Mouse (Mus musculus): ENCODE measurements around the gene Agap2. TPM values are rescaled to one million over a fixed set of nuclear protein-coding genes. Genes with fewer than 3 reads are reported as not detected.

The Agap2 gene
- polyA plus RNA-seq, 1 experiment = 0.85 TPM

- peak within 1 kb of the TSS; percentile 44 for H3K4me3 ChIP-seq (ENCODE audit: low read depth, low read length)
- no peaks in the 10 kb centered on the region for H3K27me3 ChIP-seq (ENCODE audit: control insufficient read depth, insufficient read depth, low read length, poor library complexity, severe bottlenecking)
- H3K36me3 ChIP-seq (ENCODE audit: control insufficient read depth, insufficient read depth, low read length, poor library complexity, severe bottlenecking) = 0 out of 2 replicates have a peak, but pooled peaks cover 4% of the 10 kb centered on the region
- H3K9ac ChIP-seq (ENCODE audit: low read depth, poor library complexity, severe bottlenecking) = peak within 1 kb of the TSS; percentile 7
- TF ChIP-seq POLR2A (IDR thresholded peaks at IDR 0.05; ENCODE audit: insufficient read depth, low read length) (no peak), CTCF (IDR thresholded peaks at IDR 0.05; ENCODE audit: low read depth, low read length) (no peak), EP300 (IDR thresholded peaks at IDR 0.05; ENCODE audit: insufficient read depth, low read depth, low read length) (no peak)
- no peak within 1 kb of the TSS for H3K27ac ChIP-seq (ENCODE audit: insufficient read depth, low read length)
- no peaks in the 10 kb centered on the region for H3K9me3 ChIP-seq (replicated peaks; ENCODE audit: control insufficient read depth, insufficient read depth, low read length, poor library complexity, severe bottlenecking)
- no peaks in the 10 kb centered on the region for H3K4me1 ChIP-seq (ENCODE audit: control insufficient read depth, insufficient read depth, low read length)
These were observed 27.1 kb upstream of the Agap2 start, which contains the start of gene Cyp27b1 for GRCm38 (mm10) chr10:127047954-127048353. Cyp27b1 (plus strand) TSS chr10:127048250.

- Histone ChIP-seq H3K9me3 (replicated peaks; ENCODE audit: control insufficient read depth, insufficient read depth, low read length, poor library complexity, severe bottlenecking) (no peaks in the 10 kb centered on the region), H3K27me3 (ENCODE audit: control insufficient read depth, insufficient read depth, low read length, poor library complexity, severe bottlenecking) (no peaks in the 10 kb centered on the region), H3K9ac (ENCODE audit: low read depth, poor library complexity, severe bottlenecking) (peak overlapping the region; percentile 7), H3K36me3 (ENCODE audit: control insufficient read depth, insufficient read depth, low read length, poor library complexity, severe bottlenecking) (0 out of 2 replicates have a peak, but pooled peaks cover 4% of the 10 kb centered on the region), H3K4me3 (ENCODE audit: low read depth, low read length) (peak overlapping the region; percentile 44), H3K4me1 (ENCODE audit: control insufficient read depth, insufficient read depth, low read length) (no peaks in the 10 kb centered on the region), H3K27ac (ENCODE audit: insufficient read depth, low read length) (no peak overlapping the region)
- TF ChIP-seq EP300 (IDR thresholded peaks at IDR 0.05; ENCODE audit: insufficient read depth, low read depth, low read length) (no peak), CTCF (IDR thresholded peaks at IDR 0.05; ENCODE audit: low read depth, low read length) (no peak)
These were observed 26.3 kb upstream of the Agap2 start for GRCm38 (mm10) chr10:127048608-127049394.

- Histone ChIP-seq H3K36me3 (ENCODE audit: control insufficient read depth, insufficient read depth, low read length, poor library complexity, severe bottlenecking) (0 out of 2 replicates have a peak, but pooled peaks cover 2% of the 10 kb centered on the region), H3K27ac (ENCODE audit: insufficient read depth, low read length) (no peak overlapping the region), H3K27me3 (ENCODE audit: control insufficient read depth, insufficient read depth, low read length, poor library complexity, severe bottlenecking) (no peaks in the 10 kb centered on the region), H3K4me1 (ENCODE audit: control insufficient read depth, insufficient read depth, low read length) (no peaks in the 10 kb centered on the region), H3K9ac (ENCODE audit: low read depth, poor library complexity, severe bottlenecking) (peak overlapping the region; percentile 7), H3K9me3 (replicated peaks; ENCODE audit: control insufficient read depth, insufficient read depth, low read length, poor library complexity, severe bottlenecking) (no peaks in the 10 kb centered on the region), H3K4me3 (ENCODE audit: low read depth, low read length) (peak overlapping the region; percentile 44)
- TF ChIP-seq EP300 (IDR thresholded peaks at IDR 0.05; ENCODE audit: insufficient read depth, low read depth, low read length) (no peak), CTCF (IDR thresholded peaks at IDR 0.05; ENCODE audit: low read depth, low read length) (peak; percentile 61)
These were observed 25.5 kb upstream of the Agap2 start for GRCm38 (mm10) chr10:127049395-127050118.

GRCm38 (mm10) chr10:127050119-127050474 lies 25.0 kb upstream of the Agap2 start:
- no peaks in the 10 kb centered on the region for H3K27me3 ChIP-seq (ENCODE audit: control insufficient read depth, insufficient read depth, low read length, poor library complexity, severe bottlenecking)
- no peaks in the 10 kb centered on the region for H3K9me3 ChIP-seq (replicated peaks; ENCODE audit: control insufficient read depth, insufficient read depth, low read length, poor library complexity, severe bottlenecking)
- H3K4me3 ChIP-seq (ENCODE audit: low read depth, low read length) = no peak overlapping the region
- no peak overlapping the region for H3K27ac ChIP-seq (ENCODE audit: insufficient read depth, low read length)
- no peaks in the 10 kb centered on the region for H3K36me3 ChIP-seq (ENCODE audit: control insufficient read depth, insufficient read depth, low read length, poor library complexity, severe bottlenecking)
- no peak overlapping the region for H3K9ac ChIP-seq (ENCODE audit: low read depth, poor library complexity, severe bottlenecking)
- no peaks in the 10 kb centered on the region for H3K4me1 ChIP-seq (ENCODE audit: control insufficient read depth, insufficient read depth, low read length)
- TF ChIP-seq POLR2A (IDR thresholded peaks at IDR 0.05; ENCODE audit: insufficient read depth, low read length) (no peak), CTCF (IDR thresholded peaks at IDR 0.05; ENCODE audit: low read depth, low read length) (no peak), EP300 (IDR thresholded peaks at IDR 0.05; ENCODE audit: insufficient read depth, low read depth, low read length) (no peak)

- Histone ChIP-seq H3K9ac (ENCODE audit: low read depth, poor library complexity, severe bottlenecking) (no peak overlapping the region), H3K27ac (ENCODE audit: insufficient read depth, low read length) (no peak overlapping the region), H3K36me3 (ENCODE audit: control insufficient read depth, insufficient read depth, low read length, poor library complexity, severe bottlenecking) (peaks cover 5% of the 10 kb centered on the region), H3K9me3 (replicated peaks; ENCODE audit: control insufficient read depth, insufficient read depth, low read length, poor library complexity, severe bottlenecking) (no peaks in the 10 kb centered on the region), H3K27me3 (ENCODE audit: control insufficient read depth, insufficient read depth, low read length, poor library complexity, severe bottlenecking) (no peaks in the 10 kb centered on the region), H3K4me3 (ENCODE audit: low read depth, low read length) (no peak overlapping the region), H3K4me1 (ENCODE audit: control insufficient read depth, insufficient read depth, low read length) (no peaks in the 10 kb centered on the region)
- no peak for TF ChIP-seq POLR2A (IDR thresholded peaks at IDR 0.05; ENCODE audit: insufficient read depth, low read length)
- no peak for TF ChIP-seq EP300 (IDR thresholded peaks at IDR 0.05; ENCODE audit: insufficient read depth, low read depth, low read length)
- peak; percentile 8 for TF ChIP-seq CTCF (IDR thresholded peaks at IDR 0.05; ENCODE audit: low read depth, low read length)
These were observed 20.4 kb upstream of the Agap2 start for GRCm38 (mm10) chr10:127054646-127055045.

- Histone ChIP-seq H3K9ac (ENCODE audit: low read depth, poor library complexity, severe bottlenecking) (no peak overlapping the region), H3K9me3 (replicated peaks; ENCODE audit: control insufficient read depth, insufficient read depth, low read length, poor library complexity, severe bottlenecking) (no peaks in the 10 kb centered on the region), H3K27ac (ENCODE audit: insufficient read depth, low read length) (no peak overlapping the region), H3K27me3 (ENCODE audit: control insufficient read depth, insufficient read depth, low read length, poor library complexity, severe bottlenecking) (no peaks in the 10 kb centered on the region), H3K36me3 (ENCODE audit: control insufficient read depth, insufficient read depth, low read length, poor library complexity, severe bottlenecking) (peaks cover 5% of the 10 kb centered on the region), H3K4me3 (ENCODE audit: low read depth, low read length) (no peak overlapping the region), H3K4me1 (ENCODE audit: control insufficient read depth, insufficient read depth, low read length) (no peaks in the 10 kb centered on the region)
- TF ChIP-seq EP300 (IDR thresholded peaks at IDR 0.05; ENCODE audit: insufficient read depth, low read depth, low read length) (no peak), POLR2A (IDR thresholded peaks at IDR 0.05; ENCODE audit: insufficient read depth, low read length) (no peak), CTCF (IDR thresholded peaks at IDR 0.05; ENCODE audit: low read depth, low read length) (no peak)
These were observed 19.7 kb upstream of the Agap2 start for GRCm38 (mm10) chr10:127055406-127055805.

All from ES-Bruce4 (cell line).